Mouse (Mus musculus) testis, adult 2 months (tissue): ENCODE data around the gene Abr. TPM values are rescaled to one million over a fixed set of nuclear protein-coding genes. Genes with fewer than 3 reads are reported as not detected.

ENCODE experiments used
- H3K27ac ChIP-seq: fragments of 200-500 bp; 2 replicates; pipeline ENCODE4 v1.5.1; 2012; ENCODE audit warnings: low read depth, low read length; ENCODE audit not compliant: control insufficient read depth, insufficient read depth
- H3K27me3 ChIP-seq: fragments of 200-500 bp; 2 replicates; pipeline ENCODE4 v1.6.1; 2012; ENCODE audit warnings: mild to moderate bottlenecking, low read length, moderate library complexity; ENCODE audit not compliant: control insufficient read depth, insufficient read depth
- H3K36me3 ChIP-seq: fragments of 200-500 bp; 2 replicates; pipeline ENCODE4 v1.6.1; 2012; ENCODE audit warnings: mild to moderate bottlenecking, low read length; ENCODE audit not compliant: control insufficient read depth, insufficient read depth
- H3K4me1 ChIP-seq: fragments of 200-500 bp; 2 replicates; pipeline ENCODE4 v1.6.1; 2012; ENCODE audit warnings: low read length; ENCODE audit not compliant: control insufficient read depth, insufficient read depth
- H3K4me3 ChIP-seq: fragments of 200-500 bp; 2 replicates; pipeline ENCODE4 v1.5.1; 2012; ENCODE audit warnings: low read depth, mild to moderate bottlenecking, low read length, moderate library complexity, mixed read lengths; ENCODE audit not compliant: control insufficient read depth
- CTCF ChIP-seq: fragments of 200-500 bp; IDR thresholded peaks from 2 replicates; pipeline ENCODE4 v1.5.1; 2012; ENCODE audit warnings: low read depth, mild to moderate bottlenecking, inconsistent platforms, low read length, moderate library complexity; ENCODE audit not compliant: control insufficient read depth, insufficient read depth, insufficient replicate concordance
- POLR2A ChIP-seq: fragments of 200-500 bp; IDR thresholded peaks from 2 replicates; pipeline ENCODE4 v1.6.1; 2012; ENCODE audit warnings: low read depth, mild to moderate bottlenecking, inconsistent platforms, low read length, moderate library complexity; ENCODE audit not compliant: control insufficient read depth
- polyA plus RNA-seq: library from polyadenylated mRNA; depleted of rRNA; stranded (reverse); fragments of >200 nt; gene quantifications from 2 replicates; pipeline ENCODE4 v1.2.3, GENCODE M21; 2012; rRNA removed

Abr gene
- polyA plus RNA-seq, 1 experiment, result 6.6 TPM

DNA sequence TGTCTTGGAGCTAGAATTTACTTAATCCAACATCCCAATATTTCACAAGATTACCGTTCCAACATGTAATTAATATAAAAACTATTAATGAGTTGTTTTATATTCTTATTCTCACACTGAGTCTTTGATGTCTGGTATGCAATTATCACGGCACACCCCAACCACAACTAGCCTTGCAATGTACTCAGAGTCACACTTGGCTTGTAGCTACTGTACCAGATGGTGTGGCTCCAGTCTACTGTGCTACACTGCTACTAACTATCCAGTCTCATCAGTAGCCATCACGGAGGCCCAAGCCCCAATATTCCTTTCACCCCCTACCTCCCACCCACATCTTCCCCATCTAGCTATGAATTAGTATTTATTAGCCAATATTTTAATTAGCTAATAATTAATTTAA, 245.7 kb downstream of the Abr start:
- Histone ChIP-seq H3K27ac (no peak overlapping the region), H3K27me3 (no peaks in the 10 kb centered on the region), H3K36me3 (no peaks in the 10 kb centered on the region), H3K4me3 (no peak overlapping the region), H3K4me1 (peaks cover 5% of the 10 kb centered on the region; the same call in 1 of the 2 replicates)
- no peak for TF ChIP-seq CTCF
- TF ChIP-seq POLR2A, result no peak

DNA sequence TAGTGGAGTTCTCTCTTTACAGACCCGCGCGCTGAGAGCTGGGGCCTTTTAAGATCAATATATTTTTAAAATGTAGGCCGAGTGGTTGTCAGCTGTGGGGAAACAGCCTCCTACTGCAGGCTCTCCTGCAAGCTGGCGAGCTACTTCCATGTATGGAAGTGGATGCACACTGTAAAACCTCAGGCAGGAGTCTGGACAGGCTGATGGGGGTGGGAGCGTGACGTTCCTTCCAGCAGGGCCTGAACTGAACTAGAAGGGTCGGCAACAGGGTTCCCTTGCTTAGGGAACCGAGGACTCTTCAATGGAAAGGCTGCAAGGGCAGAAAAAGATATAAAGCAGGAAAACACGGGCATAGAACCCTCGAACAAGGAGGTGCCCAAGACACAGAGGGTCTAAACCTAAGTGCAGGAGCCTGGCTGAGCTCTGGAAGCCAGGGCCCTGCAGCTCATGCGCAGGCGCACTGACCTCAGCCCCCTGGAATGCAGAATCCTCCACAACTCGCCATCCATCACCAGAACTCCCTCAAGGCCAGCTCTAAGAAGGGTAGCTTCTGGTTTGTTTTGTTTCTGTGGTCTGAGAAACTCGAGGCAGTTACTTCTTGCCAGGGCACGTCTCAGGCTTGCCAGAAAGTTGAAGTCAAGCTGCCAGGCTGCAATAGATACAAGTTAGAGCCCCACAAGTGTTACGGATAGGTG, 247.5 kb downstream of the Abr start:
- no peak for TF ChIP-seq POLR2A
- no peak for TF ChIP-seq CTCF

GRCm38 (mm10) chr11:76372534-76372933, 249.6 kb downstream of the Abr start:
- Histone ChIP-seq H3K4me3 (no peak overlapping the region), H3K4me1 (peaks cover 5% of the 10 kb centered on the region; the same call in 1 of the 2 replicates), H3K27me3 (no peaks in the 10 kb centered on the region), H3K36me3 (no peaks in the 10 kb centered on the region), H3K27ac (no peak overlapping the region)
- TF ChIP-seq POLR2A, result no peak
- TF ChIP-seq CTCF, result no peak

More for the DNA sequence above, 247.5 kb downstream of the Abr start:
- Histone ChIP-seq H3K27me3 (no peaks in the 10 kb centered on the region), H3K4me1 (peaks cover 5% of the 10 kb centered on the region; the same call in 1 of the 2 replicates), H3K27ac (peak overlapping the region; percentile 85), H3K36me3 (no peaks in the 10 kb centered on the region), H3K4me3 (no peak overlapping the region)

DNA sequence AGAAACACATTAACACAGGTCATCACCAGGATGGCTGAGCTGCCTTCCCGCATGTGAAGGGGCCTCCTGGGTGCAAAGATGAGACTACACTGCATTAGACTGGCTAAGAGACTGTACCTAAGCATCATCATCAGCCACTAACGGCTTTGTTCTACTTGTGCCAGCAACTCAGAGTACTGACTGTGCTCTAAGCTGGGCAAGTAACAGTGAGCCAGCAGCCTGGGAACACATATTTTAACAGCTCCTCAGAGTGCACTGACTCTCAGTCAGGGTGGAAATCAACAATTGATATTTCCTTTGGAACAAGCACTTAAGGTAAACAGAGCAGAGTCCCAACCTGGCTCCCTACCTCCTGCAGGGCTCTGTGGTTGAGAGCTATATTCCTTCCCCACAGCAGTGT, 250.0 kb downstream of the Abr start:
- H3K4me1 ChIP-seq, result peaks cover 5% of the 10 kb centered on the region; the same call in 1 of the 2 replicates
- TF ChIP-seq CTCF (no peak), POLR2A (no peak)
- H3K4me3 ChIP-seq, result no peak overlapping the region
- H3K27me3 ChIP-seq, result no peaks in the 10 kb centered on the region
- no peaks in the 10 kb centered on the region for H3K36me3 ChIP-seq
- no peak overlapping the region for H3K27ac ChIP-seq

DNA sequence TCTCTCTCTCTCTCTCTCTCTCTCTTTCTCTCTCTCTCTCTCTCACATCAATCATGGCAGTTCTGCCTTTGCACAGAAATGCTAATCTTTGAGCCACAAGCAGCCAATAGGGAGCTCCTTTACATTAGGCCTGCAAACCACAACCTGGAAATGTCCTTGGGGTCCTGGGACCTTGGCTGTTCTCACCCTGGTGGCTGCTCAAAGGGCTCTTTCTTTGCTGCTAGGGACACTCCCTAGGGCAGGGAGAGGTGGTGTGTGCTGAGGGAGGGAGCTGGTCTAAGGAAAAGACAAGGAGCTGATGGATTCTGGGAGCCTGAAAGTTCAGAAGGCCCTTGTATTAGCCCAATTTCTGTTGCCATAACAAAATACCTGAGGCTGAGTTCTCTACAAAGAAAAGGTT, 251.6 kb downstream of the Abr start:
- Histone ChIP-seq H3K27ac (no peak overlapping the region), H3K27me3 (no peaks in the 10 kb centered on the region), H3K4me3 (no peak overlapping the region), H3K4me1 (peaks cover 5% of the 10 kb centered on the region; the same call in 1 of the 2 replicates), H3K36me3 (no peaks in the 10 kb centered on the region)
- TF ChIP-seq CTCF (no peak), POLR2A (no peak)

Other genes starting within 250 kb of the Abr start
- gene Nxn, start 223.2 kb downstream of the Abr start, polyA plus RNA-seq, result 83.2 and 84.0 TPM in 2 replicates
- gene Timm22, start 215.4 kb downstream of the Abr start, polyA plus RNA-seq, result 7.5 and 8.6 TPM in 2 replicates
- gene Bhlha9, start 50.2 kb upstream of the Abr start, polyA plus RNA-seq, result 0.49 and 0.66 TPM in 2 replicates
- 0.19 and 0.34 TPM in 2 replicates for gene Trarg1, start 57.5 kb upstream of the Abr start, polyA plus RNA-seq
- 12.5 and 14.0 TPM in 2 replicates for gene Gosr1, start 141.3 kb upstream of the Abr start, polyA plus RNA-seq
- 9.5 and 10.4 TPM in 2 replicates for gene Cpd, start 224.7 kb upstream of the Abr start, polyA plus RNA-seq